Mouse (Mus musculus): ENCODE results near the gene Exoc2.

DNA sequence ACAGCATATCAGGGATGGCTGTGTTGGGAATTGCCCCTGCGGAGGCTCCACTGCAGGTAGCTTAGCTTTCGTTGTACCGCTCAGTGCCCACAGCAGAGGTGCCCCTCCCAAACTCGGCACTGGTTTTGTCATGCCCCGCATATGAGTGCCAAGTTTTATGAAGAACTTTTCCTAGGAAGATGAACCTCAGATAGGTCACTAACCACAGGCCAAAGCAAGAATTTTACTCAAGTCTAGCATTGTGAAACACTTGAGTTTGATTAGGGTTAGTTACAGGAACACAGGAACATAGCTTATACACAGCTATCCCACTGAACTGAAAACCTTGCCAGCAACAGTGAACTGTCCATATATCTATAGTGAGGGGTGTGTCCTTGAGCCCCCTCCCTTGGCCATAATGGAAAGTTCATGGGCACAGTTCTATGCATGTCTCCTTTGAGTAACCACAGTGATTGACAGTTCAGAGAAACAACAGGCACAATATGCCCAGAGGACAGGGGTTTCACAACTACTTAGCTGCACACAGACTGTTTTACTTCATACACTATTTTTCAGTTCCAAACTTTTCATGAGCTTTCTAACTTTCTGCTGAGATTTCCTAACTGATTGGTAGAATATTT, 171.4 kb downstream of the Exoc2 start:
- no peak for TF ChIP-seq CTCF (IDR thresholded peaks at IDR 0.05; ENCODE audit: low read depth)
- no peak for TF ChIP-seq EP300 (IDR thresholded peaks at IDR 0.05; ENCODE audit: low read depth)
